Mouse (Mus musculus): ENCODE measurements around the gene Lhx5. TPM values are rescaled to one million over a fixed set of nuclear protein-coding genes. Genes with fewer than 3 reads are reported as not detected.

Gene Lhx5
- polyA plus RNA-seq, 1 experiment = 0.03 TPM

DNA sequence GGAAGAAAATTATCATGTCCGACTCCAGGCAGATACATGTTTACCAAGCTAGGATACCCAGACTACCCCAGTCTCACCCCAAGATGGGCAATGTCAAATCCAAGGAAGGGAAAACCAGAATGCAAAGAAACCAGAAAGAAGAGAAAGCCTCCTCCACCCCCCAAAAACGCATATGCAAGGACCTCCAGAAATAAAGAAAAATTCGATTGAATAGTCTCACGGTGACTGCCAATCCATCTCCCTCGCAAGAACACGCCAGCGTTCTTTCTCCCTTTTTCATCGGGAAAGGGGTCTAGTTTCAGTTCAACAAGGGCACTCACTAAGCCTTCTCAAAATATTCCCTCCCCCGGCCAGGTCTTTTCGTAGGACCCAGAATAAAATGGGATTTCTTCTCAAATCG lies 6.8 kb upstream of the Lhx5 start:
- Histone ChIP-seq H3K36me3 (ENCODE audit: control insufficient read depth, insufficient read depth, low read length) (no peaks in the 10 kb centered on the region), H3K27ac (ENCODE audit: control insufficient read depth, insufficient read depth, low read length) (no peak overlapping the region), H3K4me1 (replicated peaks; ENCODE audit: control insufficient read depth, insufficient read depth, low read length) (no peaks in the 10 kb centered on the region), H3K27me3 (ENCODE audit: control insufficient read depth, insufficient read depth, low read length) (peaks cover 4% of the 10 kb centered on the region; the same call in 1 of the 2 replicates), H3K4me3 (ENCODE audit: control insufficient read depth, insufficient read depth, low read length) (no peak overlapping the region)
- 7% methylated on average over 11 of the region's 11 CpGs for WGBS
- no peak for DNase-seq
- TF ChIP-seq POLR2A (IDR thresholded peaks at IDR 0.05; ENCODE audit: control insufficient read depth, extremely low read depth, insufficient read depth, low read length, poor library complexity) = no peak
- no peak for TF ChIP-seq CTCF (IDR thresholded peaks at IDR 0.05; ENCODE audit: borderline replicate concordance, control insufficient read depth, extremely low read depth, insufficient read depth, low read length, poor library complexity)

GRCm38 (mm10) chr5:120425711-120426110 lies 5.8 kb upstream of the Lhx5 start:
- no peaks in the 10 kb centered on the region for H3K36me3 ChIP-seq (ENCODE audit: control insufficient read depth, insufficient read depth, low read length)
- WGBS = 8% methylated on average over 19 of the region's 20 CpGs
- H3K4me1 ChIP-seq (replicated peaks; ENCODE audit: control insufficient read depth, insufficient read depth, low read length) = no peaks in the 10 kb centered on the region
- H3K27me3 ChIP-seq (ENCODE audit: control insufficient read depth, insufficient read depth, low read length) = peaks cover 4% of the 10 kb centered on the region; the same call in 1 of the 2 replicates
- DNase-seq = no peak
- TF ChIP-seq POLR2A (IDR thresholded peaks at IDR 0.05; ENCODE audit: control insufficient read depth, extremely low read depth, insufficient read depth, low read length, poor library complexity) (no peak), CTCF (IDR thresholded peaks at IDR 0.05; ENCODE audit: borderline replicate concordance, control insufficient read depth, extremely low read depth, insufficient read depth, low read length, poor library complexity) (no peak)
- H3K4me3 ChIP-seq (ENCODE audit: control insufficient read depth, insufficient read depth, low read length) = no peak overlapping the region
- no peak overlapping the region for H3K27ac ChIP-seq (ENCODE audit: control insufficient read depth, insufficient read depth, low read length)

- TF ChIP-seq CTCF (IDR thresholded peaks at IDR 0.05; ENCODE audit: borderline replicate concordance, control insufficient read depth, extremely low read depth, insufficient read depth, low read length, poor library complexity) (no peak), POLR2A (IDR thresholded peaks at IDR 0.05; ENCODE audit: control insufficient read depth, extremely low read depth, insufficient read depth, low read length, poor library complexity) (no peak)
- 6% methylated on average over 10 of the region's 10 CpGs for WGBS
- peaks cover 4% of the 10 kb centered on the region; the same call in 1 of the 2 replicates for H3K27me3 ChIP-seq (ENCODE audit: control insufficient read depth, insufficient read depth, low read length)
- H3K4me3 ChIP-seq (ENCODE audit: control insufficient read depth, insufficient read depth, low read length) = no peak overlapping the region
- H3K27ac ChIP-seq (ENCODE audit: control insufficient read depth, insufficient read depth, low read length) = no peak overlapping the region
- no peaks in the 10 kb centered on the region for H3K4me1 ChIP-seq (replicated peaks; ENCODE audit: control insufficient read depth, insufficient read depth, low read length)
- no peaks in the 10 kb centered on the region for H3K36me3 ChIP-seq (ENCODE audit: control insufficient read depth, insufficient read depth, low read length)
- no peak for DNase-seq
Observed at GRCm38 (mm10) chr5:120426572-120426971, 4.9 kb upstream of the Lhx5 start.

- DNase-seq = no peak
- TF ChIP-seq POLR2A (IDR thresholded peaks at IDR 0.05; ENCODE audit: control insufficient read depth, extremely low read depth, insufficient read depth, low read length, poor library complexity) (no peak), CTCF (IDR thresholded peaks at IDR 0.05; ENCODE audit: borderline replicate concordance, control insufficient read depth, extremely low read depth, insufficient read depth, low read length, poor library complexity) (no peak)
- H3K4me1 ChIP-seq (replicated peaks; ENCODE audit: control insufficient read depth, insufficient read depth, low read length) = no peaks in the 10 kb centered on the region
- WGBS = 5% methylated on average over 33 of the region's 33 CpGs
- H3K27me3 ChIP-seq (ENCODE audit: control insufficient read depth, insufficient read depth, low read length) = peaks cover 4% of the 10 kb centered on the region; the same call in 1 of the 2 replicates
- H3K27ac ChIP-seq (ENCODE audit: control insufficient read depth, insufficient read depth, low read length) = no peak overlapping the region
- H3K4me3 ChIP-seq (ENCODE audit: control insufficient read depth, insufficient read depth, low read length) = no peak overlapping the region
- H3K36me3 ChIP-seq (ENCODE audit: control insufficient read depth, insufficient read depth, low read length) = no peaks in the 10 kb centered on the region
Observed at GRCm38 (mm10) chr5:120427451-120427938, 4.0 kb upstream of the Lhx5 start.

DNA sequence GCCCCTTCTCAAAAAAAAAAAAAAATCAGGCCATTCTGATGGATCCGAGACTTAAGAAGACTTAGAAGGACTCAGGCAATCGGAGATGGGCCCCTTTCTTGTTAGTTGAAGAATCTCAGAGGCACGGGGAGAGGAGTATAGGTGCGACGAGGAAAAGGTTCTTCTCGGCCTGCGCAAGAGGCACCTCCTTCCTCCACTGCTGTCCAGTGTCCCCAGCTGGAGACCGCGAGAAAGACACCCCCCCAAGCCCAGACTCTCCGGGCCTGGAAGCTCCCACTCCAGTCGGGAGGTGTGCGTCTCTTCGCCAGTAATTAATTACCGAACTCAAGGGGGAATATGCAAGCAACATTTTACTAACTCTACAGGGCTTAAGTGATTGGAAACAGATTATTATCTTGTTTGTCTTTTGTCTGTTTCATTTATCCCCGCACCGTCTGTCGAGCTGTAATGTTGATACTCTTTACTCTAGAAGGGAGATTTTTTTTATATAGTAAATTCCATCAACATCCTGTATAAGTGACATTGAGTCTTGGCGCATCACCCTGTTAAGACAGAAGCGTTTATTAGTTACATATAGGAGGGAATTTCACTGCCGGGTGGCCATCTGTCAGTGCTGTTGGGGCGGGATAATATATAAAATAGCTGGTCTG lies 3.2 kb upstream of the Lhx5 start:
- WGBS = 6% methylated on average over 21 of the region's 21 CpGs
- Histone ChIP-seq H3K27me3 (ENCODE audit: control insufficient read depth, insufficient read depth, low read length) (peaks cover 4% of the 10 kb centered on the region), H3K4me1 (replicated peaks; ENCODE audit: control insufficient read depth, insufficient read depth, low read length) (no peaks in the 10 kb centered on the region), H3K27ac (ENCODE audit: control insufficient read depth, insufficient read depth, low read length) (no peak overlapping the region), H3K36me3 (ENCODE audit: control insufficient read depth, insufficient read depth, low read length) (no peaks in the 10 kb centered on the region), H3K4me3 (ENCODE audit: control insufficient read depth, insufficient read depth, low read length) (no peak overlapping the region)
- TF ChIP-seq CTCF (IDR thresholded peaks at IDR 0.05; ENCODE audit: borderline replicate concordance, control insufficient read depth, extremely low read depth, insufficient read depth, low read length, poor library complexity) (no peak), POLR2A (IDR thresholded peaks at IDR 0.05; ENCODE audit: control insufficient read depth, extremely low read depth, insufficient read depth, low read length, poor library complexity) (no peak)
- no peak for DNase-seq

DNA sequence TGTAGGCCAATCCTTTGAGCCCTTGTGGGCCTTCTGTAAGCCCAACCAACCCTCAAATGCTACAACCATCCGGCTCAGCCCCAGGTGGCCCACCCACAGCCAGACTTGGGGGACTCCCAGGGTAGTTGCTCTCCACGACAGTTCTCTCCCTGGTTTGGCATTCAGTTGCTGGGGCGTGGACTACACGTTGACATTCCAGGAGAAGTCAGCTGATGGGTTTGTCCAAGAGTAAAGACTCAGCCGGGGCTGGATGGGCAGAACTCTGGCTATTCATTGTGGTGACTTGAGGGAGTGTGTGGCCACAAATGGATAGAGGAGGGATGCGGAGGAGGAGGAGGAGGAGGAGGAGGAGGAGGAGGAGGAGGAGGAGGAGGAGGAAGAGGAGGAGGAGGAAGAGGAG lies 2.5 kb upstream of the Lhx5 start:
- no peak overlapping the region for H3K27ac ChIP-seq (ENCODE audit: control insufficient read depth, insufficient read depth, low read length)
- no peaks in the 10 kb centered on the region for H3K4me1 ChIP-seq (replicated peaks; ENCODE audit: control insufficient read depth, insufficient read depth, low read length)
- 7% methylated on average over 5 of the region's 6 CpGs for WGBS
- no peaks in the 10 kb centered on the region for H3K36me3 ChIP-seq (ENCODE audit: control insufficient read depth, insufficient read depth, low read length)
- peaks cover 4% of the 10 kb centered on the region for H3K27me3 ChIP-seq (ENCODE audit: control insufficient read depth, insufficient read depth, low read length)
- TF ChIP-seq CTCF (IDR thresholded peaks at IDR 0.05; ENCODE audit: borderline replicate concordance, control insufficient read depth, extremely low read depth, insufficient read depth, low read length, poor library complexity) (no peak), POLR2A (IDR thresholded peaks at IDR 0.05; ENCODE audit: control insufficient read depth, extremely low read depth, insufficient read depth, low read length, poor library complexity) (no peak)
- no peak for DNase-seq
- H3K4me3 ChIP-seq (ENCODE audit: control insufficient read depth, insufficient read depth, low read length) = no peak overlapping the region

Measured in thymus, adult 2 months (tissue).